Mouse (Mus musculus) ES-E14 (cell line): ENCODE data around the gene Taf6.

ENCODE experiments used
- CHD2 ChIP-seq: IDR thresholded peaks from 2 replicates; pipeline ENCODE4 v1.6.1; 2014; ENCODE audit warnings: mild to moderate bottlenecking, low read depth, low read length, inconsistent platforms
- HCFC1 ChIP-seq: IDR thresholded peaks from 2 replicates; pipeline ENCODE4 v1.6.1; 2012; ENCODE audit warnings: low read length, inconsistent platforms, borderline replicate concordance; ENCODE audit not compliant: insufficient read depth
- MAFK ChIP-seq: IDR thresholded peaks from 2 replicates; pipeline ENCODE4 v1.6.1; 2014; ENCODE audit warnings: mild to moderate bottlenecking, low read depth, low read length, inconsistent platforms; ENCODE audit not compliant: insufficient read depth
- ZC3H11A ChIP-seq: IDR thresholded peaks from 2 replicates; pipeline ENCODE4 v1.6.1; 2012; ENCODE audit warnings: low read depth, mild to moderate bottlenecking, inconsistent platforms, low read length, borderline replicate concordance
- ZNF384 ChIP-seq: IDR thresholded peaks from 2 replicates; pipeline ENCODE4 v1.6.1; 2012; ENCODE audit warnings: low read depth, low read length, inconsistent platforms

DNA sequence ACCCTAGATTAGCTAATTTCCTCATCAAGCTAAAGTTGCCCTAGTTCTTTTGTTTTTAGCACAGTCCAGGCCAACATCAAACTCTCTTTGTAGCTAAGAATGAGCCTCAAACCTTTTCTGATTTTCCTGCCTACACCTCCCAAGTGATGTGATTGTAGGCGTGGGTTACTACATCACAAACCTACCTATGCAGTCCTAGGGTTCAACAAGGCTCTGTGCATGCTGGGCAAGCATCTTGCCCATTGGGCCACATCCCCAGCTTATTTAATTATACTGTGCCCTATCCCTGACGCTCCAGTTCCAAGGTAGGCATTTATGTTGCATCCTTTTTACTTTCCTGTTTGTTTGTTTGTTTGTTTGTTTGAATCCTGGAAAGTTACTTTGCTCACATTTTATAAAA lies 38.4 kb upstream of the Taf6 start, which contains the start of gene Nxpe5:
- TF ChIP-seq MAFK (no peak), ZC3H11A (no peak), CHD2 (no peak), HCFC1 (no peak), ZNF384 (no peak)
